Mouse (Mus musculus) kidney, adult 8-10 months (tissue): ENCODE results near the gene Hoxa4.

Experiments
- DNase-seq, 2 experiments: peaks; one replicate each; pipeline ENCODE4 v3.0.0; 2022

The Hoxa4 gene

GRCm38 (mm10) chr6:52228475-52229465 lies 37.2 kb upstream of the Hoxa4 start:
- DNase-seq, result peak; percentile 15 to 60

DNA sequence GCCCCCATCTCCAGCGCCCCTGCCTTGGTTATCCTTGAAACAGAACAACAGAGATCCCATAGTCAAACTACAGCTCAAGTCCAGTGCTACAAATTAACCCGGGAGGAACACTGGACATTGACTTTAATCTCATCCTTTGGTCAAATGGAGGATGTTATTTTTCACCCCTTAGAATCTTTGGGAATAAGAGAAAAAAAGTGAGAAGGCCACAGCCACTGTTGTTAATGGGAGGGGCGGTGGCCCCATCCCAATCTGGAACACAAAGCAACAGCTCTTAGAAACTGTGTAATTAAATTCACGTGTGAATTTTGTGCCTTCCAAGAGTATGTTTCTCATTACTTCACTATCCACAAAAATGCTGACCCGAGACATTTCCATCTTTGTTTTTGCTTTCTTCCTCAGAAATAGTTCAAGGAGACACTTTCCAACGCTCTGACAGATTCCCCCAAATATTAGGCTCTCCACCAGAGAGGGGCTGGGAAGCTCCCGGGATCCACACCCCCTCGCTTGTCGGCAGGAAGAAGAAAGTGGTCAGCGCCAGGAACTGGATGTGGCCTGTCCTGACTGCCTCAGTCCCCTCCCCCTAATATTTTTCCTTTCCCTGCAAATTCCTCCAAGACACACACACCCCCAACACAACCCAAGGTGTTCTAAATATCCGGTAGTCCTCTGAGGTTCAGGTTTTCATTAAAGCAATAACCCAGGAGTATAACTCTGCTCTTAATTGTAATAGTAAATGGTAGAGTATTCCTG lies 36.1 kb upstream of the Hoxa4 start:
- peak; percentile 46 to 51 for DNase-seq

DNA sequence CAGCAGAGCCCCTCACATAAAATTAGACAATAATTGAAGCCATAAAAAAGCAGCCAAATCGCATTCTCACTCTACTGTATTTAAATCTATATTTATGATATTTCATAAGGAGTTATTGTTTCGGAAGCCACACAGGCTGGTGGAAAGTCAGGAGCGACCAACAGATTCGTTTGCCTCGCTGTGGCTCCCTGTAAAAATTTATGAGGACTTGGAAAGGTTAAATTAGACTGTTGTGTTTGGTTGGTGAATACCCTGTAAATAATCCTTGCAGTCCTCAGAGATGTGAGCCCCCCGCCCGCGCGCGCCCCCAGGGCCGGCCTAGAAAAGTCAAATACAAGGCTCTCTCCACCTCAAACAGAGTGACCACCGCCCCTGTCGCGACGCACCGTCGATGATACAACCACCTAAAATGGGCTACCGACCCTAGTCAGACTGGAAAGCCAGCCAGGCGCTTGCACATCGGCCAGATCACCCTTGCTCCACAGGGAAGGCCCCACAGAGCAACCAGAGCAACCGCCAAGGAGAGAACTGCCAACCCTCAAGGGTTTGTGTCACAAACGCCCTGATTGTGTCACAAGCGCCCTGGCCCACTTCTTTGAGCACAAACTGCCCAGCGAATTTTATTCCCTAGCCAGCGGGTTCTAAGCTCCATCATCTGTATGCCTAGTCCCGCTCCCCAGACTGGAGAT lies 35.2 kb upstream of the Hoxa4 start:
- peak in 1 of 2 experiments; percentile 37 for DNase-seq

GRCm38 (mm10) chr6:52225612-52226568 lies 34.3 kb upstream of the Hoxa4 start:
- peak; percentile 90 to 91 for DNase-seq

GRCm38 (mm10) chr6:52224895-52225611 lies 33.5 kb upstream of the Hoxa4 start:
- peak in 1 of 2 experiments; percentile 35 for DNase-seq

GRCm38 (mm10) chr6:52223939-52224760 lies 32.6 kb upstream of the Hoxa4 start:
- DNase-seq, result peak in 1 of 2 experiments; percentile 37

GRCm38 (mm10) chr6:52222729-52223128 lies 31.2 kb upstream of the Hoxa4 start:
- peak in 1 of 2 experiments; percentile 21 for DNase-seq

DNA sequence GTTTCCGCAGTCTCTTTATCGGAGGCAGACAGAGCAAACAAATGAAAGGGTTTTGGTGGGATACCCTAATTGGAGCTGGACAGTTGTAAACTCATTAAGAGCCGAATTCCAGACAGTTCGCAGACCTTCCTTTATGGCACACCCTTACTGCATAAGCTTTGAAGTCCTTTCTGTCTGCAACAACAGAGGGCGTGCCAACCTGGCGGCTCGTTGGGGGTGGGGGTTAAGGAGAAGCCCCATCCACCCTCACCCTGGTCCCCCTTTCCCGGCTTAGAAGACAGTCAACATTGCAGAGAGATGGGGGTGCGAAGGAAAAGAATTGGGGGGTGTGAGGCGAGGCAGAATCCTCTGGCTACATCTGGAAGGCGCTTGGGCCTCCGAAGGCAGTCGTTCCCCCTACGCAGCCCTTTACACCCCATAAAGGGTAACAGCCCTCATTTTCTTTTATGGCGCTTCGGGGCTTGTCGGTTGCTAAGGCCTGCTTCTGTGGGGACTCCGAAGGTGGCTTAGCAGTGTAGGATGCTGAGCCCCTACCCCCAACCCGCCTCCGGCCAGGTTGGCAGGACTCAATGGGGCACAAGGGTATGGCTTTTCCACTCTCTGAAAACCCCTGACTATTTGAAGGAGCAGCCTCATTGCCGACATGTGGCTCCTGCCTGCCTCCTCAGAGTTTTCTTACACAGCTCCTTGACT lies 30.6 kb upstream of the Hoxa4 start:
- no peak for DNase-seq

DNA sequence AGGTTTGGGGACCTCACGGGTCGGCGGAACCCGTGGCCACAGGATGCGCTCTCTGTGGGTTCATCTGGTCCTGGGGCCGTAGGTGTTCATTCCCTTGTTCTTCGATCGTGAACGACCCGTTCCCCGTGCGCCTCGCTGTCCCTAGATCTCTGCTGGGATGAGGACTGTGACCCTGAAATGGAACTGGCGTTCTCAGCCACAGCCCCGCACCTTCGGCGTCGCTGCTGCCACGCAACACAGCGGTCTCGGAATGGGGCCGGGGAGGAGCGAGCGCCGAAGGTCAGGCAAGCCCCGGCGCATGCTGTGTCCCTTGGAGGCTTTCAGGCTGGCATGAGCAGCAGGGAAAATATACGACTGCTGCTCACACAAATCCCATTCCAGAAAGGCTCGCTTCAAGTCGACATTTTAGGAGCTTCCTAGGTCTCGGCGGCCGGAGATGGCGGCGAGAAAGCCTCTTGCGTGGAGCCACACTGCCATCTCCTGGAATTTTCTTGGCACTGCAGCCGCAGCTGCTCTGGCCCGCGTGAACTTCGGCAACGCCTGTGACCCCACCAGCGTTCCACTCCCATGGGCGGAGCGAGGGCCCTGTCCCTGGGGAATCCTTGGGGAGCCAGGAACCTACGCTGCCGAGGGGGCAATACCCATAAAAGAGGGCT lies 29.9 kb upstream of the Hoxa4 start, which contains the start of gene Hoxa7:
Gene Hoxa7 (minus strand): TSS at position 518 of the 656 bp plus-strand sequence.
- DNase-seq, result peak; percentile 94 to 97

GRCm38 (mm10) chr6:52220865-52221310 lies 29.3 kb upstream of the Hoxa4 start:
- no peak for DNase-seq

GRCm38 (mm10) chr6:52220003-52220864 lies 28.7 kb upstream of the Hoxa4 start:
- peak in 1 of 2 experiments; percentile 71 for DNase-seq

DNA sequence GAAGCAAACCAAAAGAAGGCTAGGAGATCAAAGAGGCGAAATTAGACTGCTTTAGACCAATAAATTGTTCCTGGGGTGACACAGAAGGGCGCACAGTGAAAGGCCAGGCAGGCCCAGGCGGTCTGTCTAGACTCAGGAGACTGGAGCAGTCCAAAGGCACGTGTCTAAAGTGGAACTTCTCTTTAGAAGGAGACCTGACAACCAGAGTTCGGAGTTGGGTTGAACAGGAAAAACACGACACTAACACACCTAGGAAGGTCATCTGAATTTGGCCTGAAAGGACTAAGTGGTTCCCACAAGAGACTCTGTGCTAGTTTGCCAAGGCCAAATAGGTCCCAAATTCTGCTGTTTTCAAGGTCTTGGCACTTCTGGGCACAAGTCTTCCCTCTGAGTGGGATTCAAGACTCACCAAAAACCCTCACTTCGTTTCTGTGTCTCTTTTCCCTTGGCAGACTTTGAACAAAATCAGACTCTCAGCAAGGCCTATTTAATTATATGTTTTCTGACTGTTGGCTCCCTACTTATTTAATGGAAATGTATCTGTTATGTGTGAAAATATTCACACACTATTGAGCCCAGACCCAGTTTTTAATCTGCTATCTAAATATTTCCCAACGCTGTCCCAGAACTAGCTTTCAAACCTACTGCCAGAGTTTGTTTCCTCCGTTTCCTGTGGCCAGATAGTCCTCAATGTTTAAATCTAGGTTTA lies 27.8 kb upstream of the Hoxa4 start:
- peak in 1 of 2 experiments; percentile 25 for DNase-seq

DNA sequence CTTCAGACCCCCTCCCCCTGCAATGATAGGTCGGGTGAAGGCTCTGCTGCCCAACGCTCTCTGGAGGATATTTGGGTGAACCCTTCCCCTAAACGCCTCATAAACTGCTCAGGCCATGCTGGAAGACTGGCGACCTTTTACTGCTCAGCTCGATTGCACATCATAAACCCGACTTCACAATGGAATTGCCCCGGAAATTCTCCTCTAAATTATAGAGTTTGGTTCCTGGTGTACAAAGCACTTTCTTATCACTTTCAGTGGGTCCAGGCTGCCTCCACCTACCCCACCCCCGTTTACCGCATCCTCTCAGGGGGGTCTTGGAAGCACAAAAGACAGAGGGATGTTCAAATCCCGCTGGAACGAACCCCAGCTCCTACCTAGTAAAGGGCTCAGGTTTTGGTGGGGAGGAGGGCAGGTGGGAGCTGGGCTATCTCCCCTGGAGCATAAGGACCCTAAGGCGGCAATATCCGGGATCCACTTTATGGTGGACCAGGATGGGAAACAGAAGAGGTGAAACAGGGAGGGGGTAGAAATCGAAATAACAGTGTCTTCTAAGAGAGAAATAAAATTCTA lies 27.2 kb upstream of the Hoxa4 start:
- DNase-seq, result peak in 1 of 2 experiments; percentile 24

DNA sequence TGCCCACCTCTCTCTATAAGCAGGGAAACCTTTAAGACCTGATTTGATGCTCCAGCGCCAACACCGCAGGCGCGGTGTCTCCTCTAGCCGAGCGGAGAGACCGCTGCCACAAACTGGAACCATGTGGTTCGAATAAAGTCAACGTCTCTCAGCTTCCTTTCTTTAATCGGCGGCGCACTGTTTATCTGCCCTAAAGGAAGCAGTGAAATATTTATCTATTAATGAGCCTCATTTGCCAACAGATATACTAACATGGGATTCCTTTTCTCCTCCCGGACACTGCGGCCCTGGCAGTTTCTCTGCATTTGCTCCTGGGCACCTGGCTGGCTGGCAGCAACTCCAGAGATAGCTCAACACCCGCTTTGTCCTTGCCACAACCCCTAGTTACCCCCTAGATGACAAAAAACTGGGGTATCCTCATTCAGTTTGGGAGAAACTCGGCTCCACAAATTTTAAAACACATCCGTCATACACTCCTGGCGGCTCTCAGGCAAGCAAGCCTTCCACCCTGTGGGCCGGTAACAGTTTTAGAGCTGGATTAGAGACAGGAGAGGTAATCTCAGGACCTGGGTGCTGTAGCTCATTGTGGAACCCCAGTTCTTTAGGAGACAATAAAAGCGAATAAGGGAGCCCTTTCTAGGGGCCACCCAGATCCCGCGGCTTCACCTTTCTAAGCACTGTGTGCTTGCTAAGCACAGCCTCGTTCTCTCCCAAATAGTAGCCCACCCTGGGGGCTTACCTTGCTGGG lies 26.5 kb upstream of the Hoxa4 start:
- peak in 1 of 2 experiments; percentile 48 for DNase-seq

DNA sequence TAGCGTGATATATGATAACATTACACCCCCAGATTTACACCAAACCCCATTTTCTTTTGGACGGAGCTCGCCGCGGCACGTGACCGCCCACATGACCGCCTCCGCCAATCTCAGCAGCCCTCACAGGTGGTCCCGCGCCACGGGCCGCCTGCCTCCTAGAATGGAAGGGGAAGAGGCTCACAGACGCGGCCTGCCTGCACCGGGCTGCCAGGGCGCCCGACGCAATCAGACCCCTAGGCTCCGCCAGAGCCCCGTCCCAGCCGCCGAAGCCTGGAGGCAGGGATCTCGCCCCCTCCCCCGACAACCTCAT lies 25.9 kb upstream of the Hoxa4 start:
- peak; percentile 93 to 94 for DNase-seq
